Mouse (Mus musculus) megakaryocyte progenitor cell, adult 5-6 weeks (primary cell): Measurements from ENCODE around the gene Gm13057. TPM values are rescaled to one million over a fixed set of nuclear protein-coding genes. Genes with fewer than 3 reads are reported as not detected.
"Not testable (repeated sequence)": the region's sequence is repeated elsewhere in the genome, so short reads cannot be mapped to it uniquely, and the experiment has no call there.

Source experiments
- ATAC-seq: replicated peaks from 2 replicates; pipeline ENCODE4 v1.8.0; 2016; ENCODE audit warnings: mild to moderate bottlenecking, moderate TSS enrichment, inconsistent platforms; ENCODE audit not compliant: poor library complexity
- total RNA-seq, 2 experiments: library from RNA; stranded (forward) in 1 of 2; stranded (reverse) in 1 of 2; fragments of 157-497, 149-512 nt in 1 of 2; fragments of 200-1000 nt in 1 of 2; gene quantifications; 2 replicates each; pipeline versions ENCODE4 v1.2.3 to v1.2.4; 2015 to 2017

Gm13057 gene
- total RNA-seq (2015), result not detected in 2 replicates
- total RNA-seq (2017), result not detected in 2 replicates

DNA sequence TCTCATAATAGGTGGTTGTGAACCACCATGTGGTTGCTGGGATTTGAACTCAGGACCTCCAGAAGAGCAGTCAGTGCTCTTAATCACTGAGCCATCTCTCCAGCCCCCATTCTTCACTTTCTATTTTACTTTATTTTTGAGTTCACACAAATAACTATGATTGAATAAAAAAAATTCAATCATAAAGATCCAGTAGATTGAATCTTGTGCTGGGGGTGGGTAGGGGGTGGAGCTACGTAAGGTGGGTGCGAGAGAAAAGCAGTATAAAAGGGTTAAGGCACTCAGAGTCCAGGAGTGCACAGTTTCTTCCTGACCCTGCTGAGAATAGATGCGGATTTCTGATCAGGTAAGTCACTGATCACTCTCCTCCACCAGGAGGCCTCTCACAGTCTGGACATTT, at the start of gene Gm13057, which contains the start of gene BC080695:
Gm13057 (plus strand) TSS at position 310 of the 400 bp plus-strand sequence.
BC080695 (plus strand) TSS at position 301 of the 400 bp plus-strand sequence.
- not testable (repeated sequence) for ATAC-seq

DNA sequence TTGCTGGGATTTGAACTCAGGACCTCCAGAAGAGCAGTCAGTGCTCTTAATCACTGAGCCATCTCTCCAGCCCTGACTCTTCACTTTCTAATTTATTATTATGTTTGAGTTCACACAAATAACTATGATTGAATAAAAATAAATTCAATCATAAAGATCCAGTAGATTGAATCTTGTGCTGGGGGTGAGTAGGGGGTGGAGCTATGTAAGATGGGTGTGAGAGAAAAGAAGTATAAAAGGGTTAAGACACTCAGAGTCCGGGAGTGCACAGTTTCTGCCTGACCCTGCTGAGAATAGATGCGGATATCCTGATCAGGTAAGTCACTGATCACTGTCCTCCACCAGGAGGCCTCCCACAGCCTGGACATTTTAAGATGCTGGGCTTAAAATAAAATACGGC, 40.5 kb upstream of the Gm13057 start, which contains the start of gene Gm13043:
Gm13043 (plus strand) TSS at position 301 of the 400 bp plus-strand sequence.
- ATAC-seq, result no peak

- not testable (repeated sequence) for ATAC-seq
These were observed 15.9 kb upstream of the Gm13057 start, which contains the start of gene Gm13040 for GRCm38 (mm10) chr4:143535654-143536053. Gene Gm13040 (plus strand): TSS chr4:143535954.

Other genes with a start within 250 kb of the Gm13057 start
- gene Lrrc38, start 202.0 kb upstream of the Gm13057 start, total RNA-seq (2015), result not detected in 2 replicates
- not detected in 2 replicates for gene Lrrc38, start 202.0 kb upstream of the Gm13057 start, total RNA-seq (2017)
- gene Pramel1, start 157.3 kb upstream of the Gm13057 start, total RNA-seq (2015), result not detected in 2 replicates
- not detected in 2 replicates for gene Pramel1, start 157.3 kb upstream of the Gm13057 start, total RNA-seq (2017)
- gene Pramef8, start 139.3 kb upstream of the Gm13057 start, total RNA-seq (2015), result 7.5 and 10.1 TPM in 2 replicates
- gene Pramef8, start 139.3 kb upstream of the Gm13057 start, total RNA-seq (2017), result 7.7 and 10.2 TPM in 2 replicates
- not detected in 2 replicates for gene Oog4, start 101.4 kb upstream of the Gm13057 start, total RNA-seq (2015)
- gene Oog4, start 101.4 kb upstream of the Gm13057 start, total RNA-seq (2017), result not detected in 2 replicates
- not detected in 2 replicates for gene Gm13043, start 40.4 kb upstream of the Gm13057 start, total RNA-seq (2015)
- gene Gm13043, start 40.4 kb upstream of the Gm13057 start, total RNA-seq (2017), result not detected in 2 replicates
- gene Gm13040, start 15.8 kb upstream of the Gm13057 start, total RNA-seq (2015), result not detected in 2 replicates
- gene Gm13040, start 15.8 kb upstream of the Gm13057 start, total RNA-seq (2017), result not detected in 2 replicates
- not detected in 2 replicates for gene BC080695, start within 50 bp of the Gm13057 start, total RNA-seq (2015)
- gene BC080695, start within 50 bp of the Gm13057 start, total RNA-seq (2017), result not detected in 2 replicates
- gene Gm13083, start 63.3 kb downstream of the Gm13057 start, total RNA-seq (2015), result not detected in 2 replicates
- not detected in 2 replicates for gene Gm13083, start 63.3 kb downstream of the Gm13057 start, total RNA-seq (2017)
- gene Gm13088, start 105.5 kb downstream of the Gm13057 start, total RNA-seq (2015), result not detected in 2 replicates
- gene Gm13088, start 105.5 kb downstream of the Gm13057 start, total RNA-seq (2017), result not detected in 2 replicates
- not detected in 2 replicates for gene Gm13089, start 151.0 kb downstream of the Gm13057 start, total RNA-seq (2015)
- gene Gm13089, start 151.0 kb downstream of the Gm13057 start, total RNA-seq (2017), result not detected in 2 replicates
- not detected in 2 replicates for gene Gm13078, start 167.7 kb downstream of the Gm13057 start, total RNA-seq (2015)
- gene Gm13078, start 167.7 kb downstream of the Gm13057 start, total RNA-seq (2017), result not detected in 2 replicates
- not detected in 2 replicates for gene Gm13023, start 237.6 kb downstream of the Gm13057 start, total RNA-seq (2015)
- gene Gm13023, start 237.6 kb downstream of the Gm13057 start, total RNA-seq (2017), result not detected in 2 replicates